ENCODE assay signal across 7 mouse cellular contexts in genomic region chr7:28925317-28925716, GRCm38 (mm10). TPM values are rescaled to one million over a fixed set of nuclear protein-coding genes. Genes with fewer than 3 reads are reported as not detected.
DNase-seq lines count a peak whose midpoint lies in the region; ATAC-seq and TF ChIP-seq lines count a peak whose summit lies in the region.

No protein-coding gene starts in this region.

- peak overlapping the region; percentile 81 for H3K27ac ChIP-seq in embryonic facial prominence, embryonic 10.5 days (replicated peaks)
- peak overlapping the region; percentile 89 for H3K27ac ChIP-seq in limb, embryonic 14.5 days (replicated peaks; ENCODE audit: low read depth, low read length)
- peak overlapping the region; percentile 14; the same call in 1 of the 2 replicates for H3K27ac ChIP-seq in neural tube, embryonic 15.5 days (replicated peaks)

- 44% methylated on average over 9 of the region's 9 CpGs for WGBS in embryonic facial prominence, embryonic 10.5 days
- 22% methylated on average over 9 of the region's 9 CpGs for WGBS in limb, embryonic 14.5 days
- WGBS in neural tube, embryonic 15.5 days = 42% methylated on average over 9 of the region's 9 CpGs

- 0 out of 2 replicates have a peak overlapping the region, but pooled peaks have one; percentile 12 for H3K9ac ChIP-seq in limb, embryonic 14.5 days (ENCODE audit: low read depth, low read length, severe bottlenecking)
- no peak overlapping the region for H3K9ac ChIP-seq in neural tube, embryonic 15.5 days (replicated peaks)

- peak; percentile 86 to 91 for DNase-seq in adrenal gland, adult (ENCODE audit: inconsistent age in 2 of 2, low spot score in 1 of 2)
- peak; percentile 68 for DNase-seq in embryonic facial prominence, embryonic 10.5 days (ENCODE audit: low spot score)
- peak; percentile 85 for DNase-seq in heart, postnatal 4 days
- peak; percentile 63 for DNase-seq in limb, embryonic 14.5 days (ENCODE audit: low spot score)
- DNase-seq in layer of hippocampus, adult 9-10 months (ENCODE audit: low spot score) = no peak

- no peak overlapping the region for H3K4me2 ChIP-seq in limb, embryonic 14.5 days (replicated peaks; ENCODE audit: low read depth, low read length, severe bottlenecking)
- no peak overlapping the region for H3K4me2 ChIP-seq in neural tube, embryonic 15.5 days

- H3K36me3 ChIP-seq in embryonic facial prominence, embryonic 10.5 days (replicated peaks) = peaks cover 46% of the 10 kb centered on the region
- peaks cover 18% of the 10 kb centered on the region for H3K36me3 ChIP-seq in limb, embryonic 14.5 days (ENCODE audit: control insufficient read depth, insufficient read depth, low read length)
- H3K36me3 ChIP-seq in neural tube, embryonic 15.5 days = no peaks in the 10 kb centered on the region

- H3K4me3 ChIP-seq in embryonic facial prominence, embryonic 10.5 days = no peak overlapping the region
- no peak overlapping the region for H3K4me3 ChIP-seq in limb, embryonic 14.5 days (replicated peaks; ENCODE audit: low read length)
- H3K4me3 ChIP-seq in neural tube, embryonic 15.5 days (replicated peaks) = no peak overlapping the region

- H3K4me1 ChIP-seq in embryonic facial prominence, embryonic 10.5 days = peaks cover 78% of the 10 kb centered on the region
- H3K4me1 ChIP-seq in limb, embryonic 14.5 days (ENCODE audit: control insufficient read depth, insufficient read depth, low read length) = peaks cover 68% of the 10 kb centered on the region
- H3K4me1 ChIP-seq in neural tube, embryonic 15.5 days = peaks cover 62% of the 10 kb centered on the region

- H3K9me3 ChIP-seq in embryonic facial prominence, embryonic 10.5 days = no peaks in the 10 kb centered on the region
- no peaks in the 10 kb centered on the region for H3K9me3 ChIP-seq in limb, embryonic 14.5 days (ENCODE audit: control insufficient read depth, low read length)
- H3K9me3 ChIP-seq in neural tube, embryonic 15.5 days (replicated peaks) = no peaks in the 10 kb centered on the region

- H3K27me3 ChIP-seq in embryonic facial prominence, embryonic 10.5 days (replicated peaks; ENCODE audit: low read depth, poor library complexity, severe bottlenecking) = no peaks in the 10 kb centered on the region
- no peaks in the 10 kb centered on the region for H3K27me3 ChIP-seq in limb, embryonic 14.5 days (ENCODE audit: control insufficient read depth, insufficient read depth, low read length)
- H3K27me3 ChIP-seq in neural tube, embryonic 15.5 days (replicated peaks) = no peaks in the 10 kb centered on the region

- no peak for TF ChIP-seq POLR2A in limb, embryonic 14.5 days (IDR thresholded peaks at IDR 0.05; ENCODE audit: borderline replicate concordance, extremely low read depth, insufficient read depth, insufficient read length)

- 0 out of 2 replicates have a peak, but pooled peaks have one; percentile 10 for ATAC-seq in limb, embryonic 14.5 days (ENCODE audit: low FRiP score, low read depth)
- ATAC-seq in neural tube, embryonic 15.5 days (ENCODE audit: low FRiP score) = no peak
- ATAC-seq in inflammation-experienced regulatory T-cells, adult 6 months = no peak

RNA-seq across cellular contexts. Expression of gene Actn4, which starts 36.8 kb away (rescaled TPM):
- polyA plus RNA-seq in embryonic facial prominence, embryonic 10.5 days (2016; fragmentation: Nextera tagmentation; extraction: Ambion mirVana) = 260 and 269 TPM in 2 replicates
- total RNA-seq in heart, postnatal 4 days (2021) = 100 to 1,000 TPM; 224 to 231 TPM
- polyA plus RNA-seq in limb, embryonic 14.5 days (2012; rRNA removed) = 268 and 299 TPM in 2 replicates
- polyA plus RNA-seq in limb, embryonic 14.5 days (2014; fragmentation: Nextera tagmentation; extraction: Ambion mirVana) = 295 and 304 TPM in 2 replicates
- polyA plus RNA-seq in neural tube, embryonic 15.5 days (2015; fragmentation: Nextera tagmentation; extraction: Ambion mirVana) = 141 and 177 TPM in 2 replicates
- polyA plus RNA-seq in inflammation-experienced regulatory T-cells, adult 6 months (2017; shearing (Covaris generic)) = 100 to 1,000 TPM in 1 of 3 experiments, 10 to 100 TPM in 2; 74.2 to 145 (median 93.4) TPM

RNA-seq across cellular contexts. Expression of gene Capn12, which starts 44.1 kb away (rescaled TPM):
- 0.44 and 0.55 TPM in 2 replicates for polyA plus RNA-seq in embryonic facial prominence, embryonic 10.5 days (2016; fragmentation: Nextera tagmentation; extraction: Ambion mirVana)
- under 1 TPM; 0.31 to 0.83 TPM for total RNA-seq in heart, postnatal 4 days (2021)
- 0.19 and 0.25 TPM in 2 replicates for polyA plus RNA-seq in limb, embryonic 14.5 days (2012; rRNA removed)
- polyA plus RNA-seq in limb, embryonic 14.5 days (2014; fragmentation: Nextera tagmentation; extraction: Ambion mirVana) = 0.58 and 0.94 TPM in 2 replicates
- 0.35 and 0.60 TPM in 2 replicates for polyA plus RNA-seq in neural tube, embryonic 15.5 days (2015; fragmentation: Nextera tagmentation; extraction: Ambion mirVana)
- under 1 TPM in 1 of 3 experiments, not detected in 2; 0.15 TPM for polyA plus RNA-seq in inflammation-experienced regulatory T-cells, adult 6 months (2017; shearing (Covaris generic))

RNA-seq across cellular contexts. Expression of gene Eif3k, which starts 56.3 kb away (rescaled TPM):
- polyA plus RNA-seq in embryonic facial prominence, embryonic 10.5 days (2016; fragmentation: Nextera tagmentation; extraction: Ambion mirVana) = 444 and 454 TPM in 2 replicates
- total RNA-seq in heart, postnatal 4 days (2021) = 100 to 1,000 TPM; 205 to 208 TPM
- 473 and 518 TPM in 2 replicates for polyA plus RNA-seq in limb, embryonic 14.5 days (2012; rRNA removed)
- polyA plus RNA-seq in limb, embryonic 14.5 days (2014; fragmentation: Nextera tagmentation; extraction: Ambion mirVana) = 450 TPM in 2 replicates
- 306 and 324 TPM in 2 replicates for polyA plus RNA-seq in neural tube, embryonic 15.5 days (2015; fragmentation: Nextera tagmentation; extraction: Ambion mirVana)
- 100 to 1,000 TPM; 441 to 670 (median 588) TPM for polyA plus RNA-seq in inflammation-experienced regulatory T-cells, adult 6 months (2017; shearing (Covaris generic))

RNA-seq across cellular contexts. Expression of gene Map4k1, which starts 56.5 kb away (rescaled TPM):
- polyA plus RNA-seq in embryonic facial prominence, embryonic 10.5 days (2016; fragmentation: Nextera tagmentation; extraction: Ambion mirVana) = 11.6 and 14.4 TPM in 2 replicates
- total RNA-seq in heart, postnatal 4 days (2021) = 1 to 10 TPM; 1.6 to 2.0 TPM
- polyA plus RNA-seq in limb, embryonic 14.5 days (2012; rRNA removed) = 9.3 and 9.5 TPM in 2 replicates
- polyA plus RNA-seq in limb, embryonic 14.5 days (2014; fragmentation: Nextera tagmentation; extraction: Ambion mirVana) = 6.4 and 7.0 TPM in 2 replicates
- polyA plus RNA-seq in neural tube, embryonic 15.5 days (2015; fragmentation: Nextera tagmentation; extraction: Ambion mirVana) = 10.3 and 19.2 TPM in 2 replicates
- 100 to 1,000 TPM in 2 of 3 experiments, 10 to 100 TPM in 1; 98.7 to 130 (median 111) TPM for polyA plus RNA-seq in inflammation-experienced regulatory T-cells, adult 6 months (2017; shearing (Covaris generic))

Comparison
In these comparisons a context has a peak if more than half of its experiments do, and no peak if none do; other contexts are left out.
1. H3K27ac ChIP-seq: peak in every context shown above with its lines; median percentile 89 in limb, embryonic 14.5 days; 81 in embryonic facial prominence, embryonic 10.5 days; 14 in neural tube, embryonic 15.5 days.